Mouse (Mus musculus) lung, postnatal 36 days (tissue): ENCODE data around the gene F13b.

Source experiments
- DNase-seq: peaks from one replicate; pipeline ENCODE4 v3.0.0; 2022; ENCODE audit warnings: mixed read lengths

F13b gene

DNA sequence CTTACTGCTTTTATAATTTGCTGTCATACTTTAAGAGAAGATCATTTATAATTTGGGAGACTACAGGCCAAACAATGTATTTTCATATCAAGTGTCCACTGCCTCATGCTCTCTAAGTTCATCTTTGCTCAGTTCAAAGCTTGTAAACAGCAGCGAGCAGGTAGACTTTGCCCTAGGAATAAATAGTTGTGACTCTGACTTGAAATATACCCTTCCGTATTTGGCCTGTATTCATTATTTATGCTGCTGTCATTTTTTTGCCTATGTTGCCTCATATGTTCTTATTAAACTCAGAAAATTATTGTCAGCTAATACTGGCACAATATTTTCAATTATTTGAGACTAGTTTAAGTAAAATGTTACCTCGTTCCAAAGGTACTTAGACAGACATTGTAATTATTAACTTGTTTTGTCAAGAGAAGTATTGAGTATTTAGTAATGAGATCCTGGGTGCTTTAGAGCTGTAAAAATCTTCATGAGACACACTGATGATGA lies at the start of gene F13b:
Gene F13b, plus strand, starts transcription at position 445 of the 495 bp plus-strand sequence.
- no peak for DNase-seq

DNA sequence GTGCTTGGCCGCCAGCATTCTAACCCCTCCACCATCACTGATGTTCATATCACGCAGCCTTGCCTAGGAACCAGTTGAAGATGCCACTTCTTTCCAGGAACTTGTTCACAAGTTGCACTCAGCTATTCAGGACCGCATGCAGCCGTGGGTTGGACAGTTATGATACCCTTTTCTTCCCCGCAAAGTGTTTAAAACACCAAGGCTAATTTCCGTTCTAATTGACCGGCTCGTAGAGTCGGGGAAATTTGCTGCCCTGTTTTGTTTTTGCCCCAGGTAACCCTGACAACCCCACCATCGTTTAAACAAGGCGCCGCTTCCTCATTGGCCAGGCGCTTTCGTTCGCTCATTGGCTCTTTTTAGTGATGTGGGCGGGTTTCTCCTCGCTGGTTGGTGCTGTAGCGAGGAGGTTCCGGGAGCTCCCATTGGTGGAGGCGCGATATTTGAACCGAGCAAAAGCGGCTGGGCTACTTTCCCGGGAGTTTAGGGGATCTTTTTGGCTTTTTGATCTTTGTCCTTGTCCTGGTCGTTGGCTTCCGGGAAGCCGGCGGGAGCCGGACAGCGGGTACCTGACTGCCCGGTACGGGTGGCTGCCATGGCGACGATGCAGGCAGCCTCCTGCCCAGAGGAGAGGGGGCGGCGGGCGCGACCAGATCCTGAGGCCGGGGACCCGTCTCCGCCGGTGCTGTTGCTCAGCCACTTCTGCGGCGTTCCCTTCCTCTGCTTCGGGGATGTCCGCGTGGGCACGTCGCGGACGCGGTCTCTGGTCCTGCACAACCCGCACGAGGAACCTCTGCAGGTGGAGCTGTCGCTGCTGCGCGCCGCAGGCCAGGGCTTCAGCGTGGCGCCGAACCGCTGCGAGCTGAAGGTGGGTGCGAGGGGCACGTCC lies 46.9 kb upstream of the F13b start, which contains the start of gene Aspm:
Gene Aspm, plus strand, starts transcription at position 433 of the 886 bp plus-strand sequence.
- peak; percentile 96 for DNase-seq

DNA sequence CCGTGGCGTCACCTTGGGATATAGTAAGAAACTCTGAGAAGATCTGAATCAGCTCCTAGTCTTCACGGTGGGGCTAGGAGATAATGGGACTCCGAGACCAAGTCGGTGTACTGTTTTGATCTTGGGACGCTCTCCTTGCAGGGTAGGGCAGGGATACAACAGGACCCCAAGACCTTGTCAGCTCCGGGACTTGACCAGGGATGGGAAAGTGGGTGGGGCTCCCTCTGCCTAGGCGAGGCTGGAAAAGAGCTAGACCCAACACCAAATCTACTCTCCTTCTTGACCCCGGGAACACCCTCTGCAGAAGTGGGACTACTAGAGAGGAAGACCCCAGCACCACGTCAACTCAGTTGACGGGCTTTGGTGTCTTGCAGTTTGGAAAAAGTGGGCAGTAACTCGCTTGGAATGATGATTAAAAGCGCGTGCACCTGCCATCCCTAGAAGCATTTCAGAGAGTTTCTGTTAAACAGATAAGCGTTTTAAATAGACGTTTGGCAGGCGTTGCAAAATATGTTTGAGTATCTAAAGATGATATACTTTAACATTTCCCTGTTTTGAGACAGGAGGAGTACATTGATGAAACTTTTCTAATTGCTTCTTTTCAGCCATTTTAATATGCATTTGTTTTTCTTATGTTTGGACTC lies 46.2 kb upstream of the F13b start:
- DNase-seq, result no peak

DNA sequence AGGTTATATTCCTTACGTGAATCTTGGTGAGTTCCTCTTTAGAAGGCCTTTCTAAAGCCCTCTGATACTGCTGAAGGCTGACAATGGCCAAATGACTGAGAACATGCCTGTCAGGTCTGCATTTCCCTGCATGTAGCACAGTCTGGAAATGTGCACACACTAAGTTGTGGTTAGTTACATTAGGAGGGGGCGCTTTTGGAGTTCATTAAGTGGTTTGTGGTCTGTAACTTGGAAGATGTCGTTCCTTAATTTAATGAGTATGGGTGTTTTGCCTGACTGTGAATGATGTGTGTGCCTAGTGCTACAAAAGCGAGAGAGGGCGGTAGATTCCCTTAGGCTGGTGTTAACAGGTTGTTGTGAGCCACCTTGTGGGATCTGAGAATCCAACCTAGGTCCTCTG lies 40.7 kb upstream of the F13b start:
- no peak for DNase-seq

DNA sequence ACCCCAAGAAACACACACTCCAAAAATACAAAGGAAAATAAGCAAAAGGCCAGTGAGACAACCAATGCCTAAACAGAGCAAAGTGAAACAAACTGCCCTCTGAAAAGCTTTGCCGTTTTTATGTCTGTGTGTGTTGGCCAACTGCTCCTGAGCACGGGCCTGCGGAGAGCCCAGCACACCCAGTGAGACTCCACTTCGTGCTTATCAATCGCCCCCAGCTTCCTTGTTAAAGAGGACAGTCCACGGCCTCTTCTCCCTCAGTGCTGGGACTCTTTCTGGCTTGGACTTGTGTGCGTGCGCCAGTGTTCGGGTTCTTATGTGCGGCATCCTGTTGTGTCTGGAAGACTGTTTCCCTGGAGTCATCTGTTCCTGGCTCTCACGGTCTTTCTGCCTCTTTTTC lies 35.6 kb upstream of the F13b start:
- no peak for DNase-seq

DNA sequence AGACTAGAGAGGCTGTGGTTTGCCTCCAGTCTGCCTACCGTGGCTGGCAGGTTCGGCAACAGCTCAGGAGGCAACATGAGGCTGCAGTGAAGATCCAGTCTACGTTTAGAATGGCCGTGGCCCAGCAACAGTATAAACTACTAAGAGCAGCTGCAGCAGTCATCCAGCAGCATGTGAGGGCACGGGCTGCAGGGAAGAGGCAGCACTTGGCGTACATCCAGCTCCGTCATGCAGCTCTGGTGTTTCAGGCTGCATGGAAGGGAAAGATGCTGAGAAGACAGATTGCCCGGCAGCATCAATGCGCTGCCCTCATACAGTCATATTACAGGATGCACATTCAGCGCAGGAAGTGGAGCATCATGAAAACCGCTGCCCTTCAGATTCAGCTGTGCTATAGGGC lies 22.6 kb upstream of the F13b start:
- DNase-seq, result no peak

DNA sequence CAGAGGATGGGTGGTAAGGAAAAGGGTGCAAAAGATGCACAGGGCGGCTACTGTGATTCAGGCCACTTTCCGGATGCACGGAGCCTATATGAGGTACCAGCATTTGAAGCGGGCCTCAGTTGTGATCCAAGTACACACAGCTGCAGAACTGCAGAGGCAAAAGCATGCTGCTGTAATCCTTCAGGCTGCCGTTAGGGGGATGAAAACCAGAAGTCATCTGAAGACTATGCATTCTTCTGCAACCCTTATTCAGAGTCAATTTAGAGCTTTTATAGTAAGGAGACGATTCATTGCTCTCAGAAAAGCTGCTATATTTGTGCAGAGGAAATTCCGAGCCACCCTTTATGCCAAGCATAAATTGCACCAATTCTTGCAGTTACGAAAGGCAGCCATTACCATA lies 21.3 kb upstream of the F13b start:
- DNase-seq, result no peak

DNA sequence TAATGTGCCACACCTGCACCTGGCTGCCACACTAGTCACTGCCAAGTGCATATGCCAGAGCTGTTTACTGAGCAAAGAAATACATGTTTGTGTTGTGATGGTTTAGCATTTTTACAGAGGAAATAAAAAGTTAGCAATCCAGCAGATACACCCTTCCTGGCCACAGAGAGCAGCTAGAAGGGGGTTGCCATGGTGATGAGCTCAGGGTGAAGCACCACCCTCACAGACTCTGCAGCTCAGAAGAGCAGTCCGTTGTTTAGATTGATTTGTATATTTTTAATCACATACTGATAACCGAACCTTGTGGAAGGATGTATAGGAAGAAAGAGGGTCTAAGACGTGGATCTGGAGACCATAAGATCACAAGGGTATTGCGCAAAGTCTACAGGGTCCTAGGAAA lies 20.4 kb upstream of the F13b start:
- DNase-seq, result no peak

DNA sequence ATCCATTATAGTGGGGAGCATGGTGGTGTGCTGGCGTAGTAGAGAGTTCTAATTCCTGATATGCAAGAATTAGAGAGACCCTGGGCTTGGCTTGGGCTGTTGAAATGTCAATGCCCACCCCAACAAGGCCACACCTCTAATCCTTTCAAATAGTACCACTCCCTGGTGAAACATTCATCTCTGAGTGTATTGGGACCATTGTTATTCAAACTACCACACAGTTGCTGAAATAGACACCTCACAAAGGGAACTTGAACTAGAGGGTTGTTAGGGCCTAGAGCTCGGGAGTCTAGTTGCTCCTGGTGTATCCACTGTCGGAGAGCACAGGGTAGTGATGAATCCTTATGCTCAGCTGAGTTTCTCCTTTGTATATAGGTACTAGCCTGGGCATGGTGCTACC lies 6.9 kb upstream of the F13b start:
- no peak for DNase-seq

DNA sequence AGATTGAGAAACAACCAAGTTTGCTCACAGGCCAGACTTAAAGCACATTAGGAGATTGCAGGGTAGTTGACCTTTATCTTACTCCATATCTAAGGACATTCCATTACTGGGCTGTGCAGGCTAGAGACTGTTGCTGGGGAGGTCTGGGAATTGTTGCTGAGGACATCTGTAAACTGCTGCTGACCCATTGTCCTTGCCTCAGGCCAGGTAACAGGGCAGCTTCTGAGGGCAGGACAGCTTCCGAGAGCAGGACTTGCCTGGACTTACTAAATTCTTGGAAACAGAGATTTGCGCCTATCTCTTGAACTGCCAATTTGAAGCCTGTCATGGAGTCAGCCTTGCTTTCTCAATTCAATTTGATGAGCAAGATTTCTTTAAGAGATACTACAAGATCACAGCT lies 6.1 kb upstream of the F13b start:
- no peak for DNase-seq

DNA sequence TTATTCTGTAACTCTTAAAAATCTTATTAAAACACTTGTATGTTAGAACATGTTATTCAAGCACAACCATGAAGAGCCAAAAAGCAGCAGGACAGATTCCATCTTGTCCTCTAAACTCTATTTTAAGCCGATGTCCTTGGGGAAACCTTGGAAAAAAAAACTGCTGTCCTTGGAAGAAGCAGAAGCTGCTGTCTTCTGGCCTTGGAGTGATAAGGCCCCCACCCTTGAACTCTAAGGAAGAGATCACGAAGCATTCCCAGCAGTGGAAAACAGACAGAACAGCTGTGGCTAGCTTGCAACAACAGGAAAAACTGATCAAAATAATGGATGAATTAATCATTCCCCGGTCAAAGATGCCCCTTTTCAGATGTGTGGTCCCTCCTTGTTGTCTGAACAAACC lies 5.3 kb upstream of the F13b start:
- DNase-seq, result no peak

DNA sequence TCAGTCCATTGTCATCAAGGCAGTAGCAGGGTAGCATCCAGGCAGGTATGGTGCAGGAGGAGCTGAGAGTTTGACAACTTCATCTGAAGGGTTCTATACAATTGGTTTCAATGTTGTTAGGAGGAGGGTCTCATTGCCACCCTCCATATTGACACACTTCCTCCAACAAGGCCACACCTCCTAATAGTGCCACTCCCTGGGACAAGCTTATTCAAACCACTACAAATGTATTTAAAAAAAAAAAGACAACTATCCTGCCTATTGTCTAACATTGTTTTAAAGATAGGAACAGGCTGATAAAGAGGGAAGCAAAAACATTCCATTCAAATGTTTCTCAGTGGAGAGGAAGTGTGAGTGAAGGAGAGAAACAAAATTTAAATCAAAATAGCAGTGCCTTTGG lies 1.8 kb upstream of the F13b start:
- DNase-seq, result no peak

DNA sequence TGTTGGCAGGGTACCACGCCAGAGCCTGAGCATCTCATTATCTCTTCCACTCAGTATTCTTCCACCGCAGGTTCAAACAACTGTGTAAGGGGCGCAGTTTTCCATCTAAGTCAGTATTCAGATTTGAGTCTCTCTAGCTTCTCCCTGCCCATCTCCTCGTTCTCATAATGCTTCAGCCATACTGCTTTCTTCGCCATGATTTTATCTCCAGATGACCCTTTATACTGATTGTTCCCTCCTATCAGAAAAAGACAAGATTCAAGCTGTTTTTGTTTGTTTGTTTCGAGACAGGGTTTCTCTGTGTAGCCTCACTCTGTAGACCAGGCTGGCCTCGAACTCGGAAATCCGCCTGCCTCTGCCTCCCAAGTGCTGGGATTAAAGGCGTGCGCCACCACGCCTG lies 13.1 kb downstream of the F13b start:
- no peak for DNase-seq

DNA sequence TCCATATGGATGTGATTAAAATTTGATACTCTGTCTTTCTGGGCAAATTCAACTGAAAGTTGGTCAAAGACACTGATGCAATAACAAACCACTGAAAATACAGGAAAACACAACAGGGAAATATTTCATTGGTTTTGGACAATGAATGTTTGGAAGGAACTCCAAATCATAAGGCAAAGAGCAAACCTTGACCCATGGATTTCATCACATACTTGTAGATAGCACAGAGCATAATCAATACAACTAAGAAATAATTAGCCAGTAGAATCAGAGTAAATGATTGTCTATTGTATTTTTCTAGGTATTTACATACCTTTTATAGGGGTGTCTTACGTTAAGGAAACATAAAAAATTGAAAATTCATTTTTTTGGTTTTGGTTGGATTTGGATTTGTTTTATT lies 47.0 kb downstream of the F13b start:
- no peak for DNase-seq

DNA sequence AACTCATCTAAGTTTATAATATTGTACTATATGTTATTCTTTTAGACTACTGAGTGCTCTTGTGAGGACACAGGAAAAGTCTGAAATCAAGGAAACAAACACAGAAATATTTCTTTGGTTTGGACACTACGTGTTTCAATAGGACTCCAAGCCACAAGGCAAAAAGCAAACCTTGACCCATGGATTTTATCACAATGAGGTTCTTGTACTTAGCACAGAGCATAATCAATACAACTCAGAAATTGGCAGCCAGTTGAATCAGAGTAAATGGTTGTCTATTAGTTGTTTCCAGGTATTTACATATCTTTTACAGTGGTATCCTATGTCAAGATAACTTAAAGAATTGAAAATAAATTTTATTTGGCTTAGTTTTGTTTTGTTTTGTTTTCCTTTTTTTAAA lies 49.8 kb downstream of the F13b start:
- no peak for DNase-seq

DNA sequence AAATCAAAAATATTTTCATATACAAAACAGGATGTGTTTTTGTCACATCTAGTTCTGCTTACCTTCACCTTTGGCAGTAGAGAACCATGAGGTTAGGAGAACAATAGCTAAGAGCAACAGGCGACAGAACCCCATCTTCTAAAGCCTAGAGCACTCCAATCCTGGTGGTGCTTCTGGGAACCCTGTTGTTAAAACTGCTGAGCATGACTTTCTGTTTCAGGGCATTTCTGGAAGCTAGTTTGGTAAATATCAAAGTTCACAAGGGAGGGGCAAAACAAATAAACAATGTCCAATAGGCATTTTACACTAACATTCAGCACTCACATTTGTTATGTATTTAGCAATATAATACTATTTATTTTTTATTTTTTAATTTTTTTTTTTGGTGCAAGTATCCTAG lies 58.5 kb downstream of the F13b start, which contains the start of gene Cfhr1:
Gene Cfhr1, minus strand, starts transcription at position 249 of the 400 bp plus-strand sequence.
- no peak for DNase-seq
